Mouse (Mus musculus) midbrain, embryonic 13.5 days (tissue): ENCODE results near the gene Phldb2. TPM values are rescaled to one million over a fixed set of nuclear protein-coding genes. Genes with fewer than 3 reads are reported as not detected.
A peak's percentile ranks its signal among the peaks of the same experiment; 100 is the strongest.

Experiments used
- ATAC-seq: fragments of 200-750 bp; cut with Nextera tagmentation; 2 replicates; pipeline ENCODE4 v1.8.0; 2017; ENCODE audit warnings: mild to moderate bottlenecking, moderate TSS enrichment, moderate library complexity
- H3K27ac ChIP-seq: fragments of 300-500 bp; sonication (generic); 2 replicates; pipeline ENCODE4 v1.5.1; 2015; ENCODE audit warnings: inconsistent platforms, mild to moderate bottlenecking, moderate library complexity
- H3K27me3 ChIP-seq: fragments of 300-500 bp; sonication (generic); 2 replicates; pipeline ENCODE4 v1.6.1; 2015; ENCODE audit warnings: mild to moderate bottlenecking, inconsistent platforms
- H3K36me3 ChIP-seq: fragments of 300-500 bp; sonication (generic); 2 replicates; pipeline ENCODE4 v1.6.1; 2015; ENCODE audit warnings: mild to moderate bottlenecking, inconsistent platforms
- H3K4me1 ChIP-seq: fragments of 300-500 bp; sonication (generic); replicated peaks from 2 replicates; pipeline ENCODE4 v1.6.1; 2015; ENCODE audit warnings: inconsistent platforms
- H3K4me2 ChIP-seq: fragments of 300-500 bp; sonication (generic); replicated peaks from 2 replicates; pipeline ENCODE4 v1.6.1; 2015; ENCODE audit warnings: moderate library complexity, mild to moderate bottlenecking, inconsistent platforms
- H3K4me3 ChIP-seq: fragments of 300-500 bp; sonication (generic); replicated peaks from 2 replicates; pipeline ENCODE4 v1.5.1; 2015; ENCODE audit warnings: mild to moderate bottlenecking, inconsistent platforms
- H3K9ac ChIP-seq: fragments of 300-500 bp; sonication (generic); replicated peaks from 2 replicates; pipeline ENCODE4 v1.6.1; 2015; ENCODE audit warnings: mild to moderate bottlenecking, inconsistent platforms
- H3K9me3 ChIP-seq: fragments of 300-500 bp; sonication (generic); 2 replicates; pipeline ENCODE4 v1.6.1; 2016; ENCODE audit warnings: mild to moderate bottlenecking, inconsistent platforms
- WGBS: fragments of 180-500 bp; shearing (Covaris S2); methylation state at CpG from one replicate; pipeline ENCODE4 v1.1.7; 2015; 5-methylcytosine and 5-hydroxymethylcytosine counted together
- polyA plus RNA-seq: library from polyadenylated mRNA; unstranded; fragments of >200 nt; fragmentation: Nextera tagmentation; extraction: Ambion mirVana; gene quantifications from 2 replicates; pipeline ENCODE4 v1.2.1, GENCODE M21; 2015

Gene Phldb2
- polyA plus RNA-seq, 1 experiment from 2014 or later = 12.1 TPM

DNA sequence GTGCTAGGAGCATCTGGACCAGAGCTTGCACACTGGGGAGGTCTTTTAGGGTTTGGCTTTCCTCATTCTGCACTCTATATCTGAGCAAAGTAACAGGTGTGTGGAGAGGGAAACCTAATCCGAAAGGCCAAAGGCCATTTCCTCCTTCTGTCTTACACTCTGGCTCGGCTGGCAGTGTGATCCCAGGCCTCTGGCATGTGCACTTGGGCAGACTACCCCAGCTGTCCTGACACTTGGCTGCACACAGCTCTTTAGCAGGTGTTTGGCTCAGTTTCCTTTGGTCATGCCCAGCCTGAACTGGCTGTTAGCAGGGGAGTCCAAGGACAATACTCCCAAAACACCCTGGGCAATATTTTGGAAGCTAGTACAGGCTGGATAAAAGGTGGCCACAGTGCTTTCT, 156.6 kb downstream of the Phldb2 start:
- no peak overlapping the region for H3K4me2 ChIP-seq
- no peaks in the 10 kb centered on the region for H3K27me3 ChIP-seq
- H3K27ac ChIP-seq = no peak overlapping the region
- no peak overlapping the region for H3K9ac ChIP-seq
- no peak for ATAC-seq
- no peaks in the 10 kb centered on the region for H3K4me1 ChIP-seq
- WGBS = 71% methylated on average over 2 of the region's 2 CpGs
- no peak overlapping the region for H3K4me3 ChIP-seq
- H3K36me3 ChIP-seq = peaks cover 10% of the 10 kb centered on the region; the same call in 1 of the 2 replicates
- H3K9me3 ChIP-seq = no peaks in the 10 kb centered on the region

DNA sequence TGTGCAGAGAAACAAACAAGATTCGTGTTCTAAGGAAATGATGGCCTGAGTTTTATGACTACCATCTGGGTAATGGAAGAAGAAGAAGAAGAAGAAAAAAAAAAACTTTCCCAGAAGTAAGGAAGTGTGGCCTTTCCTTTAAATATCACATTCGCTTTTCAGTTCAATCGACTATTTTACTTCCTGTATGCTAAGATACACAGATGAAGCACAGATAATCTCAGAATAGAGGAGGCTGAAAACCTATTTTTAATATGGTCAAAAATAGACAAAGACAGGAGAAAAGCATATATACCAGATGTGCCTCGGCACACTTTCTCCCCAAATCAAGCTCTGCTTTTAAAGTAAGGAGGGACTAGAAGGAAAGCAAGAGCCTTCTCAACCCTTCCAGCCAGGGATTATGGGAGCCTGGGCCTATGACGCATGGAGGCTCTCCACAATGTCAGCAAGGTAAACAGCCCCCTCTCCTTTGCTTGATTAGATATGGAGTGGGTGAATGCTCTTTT, 158.2 kb downstream of the Phldb2 start:
- 88% methylated on average over 5 of the region's 5 CpGs for WGBS
- peaks cover 6% of the 10 kb centered on the region; the same call in 1 of the 2 replicates for H3K36me3 ChIP-seq
- H3K9me3 ChIP-seq = no peaks in the 10 kb centered on the region
- no peak for ATAC-seq
- H3K4me1 ChIP-seq = 0 out of 2 replicates have a peak, but pooled peaks cover 3% of the 10 kb centered on the region
- no peaks in the 10 kb centered on the region for H3K27me3 ChIP-seq
- H3K27ac ChIP-seq = no peak overlapping the region
- no peak overlapping the region for H3K4me2 ChIP-seq
- no peak overlapping the region for H3K9ac ChIP-seq
- no peak overlapping the region for H3K4me3 ChIP-seq

- ATAC-seq = no peak
- 96% methylated on average over 2 of the region's 2 CpGs for WGBS
- Histone ChIP-seq H3K27me3 (no peaks in the 10 kb centered on the region), H3K4me3 (no peak overlapping the region), H3K36me3 (peaks cover 3% of the 10 kb centered on the region), H3K4me2 (no peak overlapping the region), H3K9ac (no peak overlapping the region), H3K4me1 (0 out of 2 replicates have a peak, but pooled peaks cover 3% of the 10 kb centered on the region), H3K27ac (no peak overlapping the region), H3K9me3 (no peaks in the 10 kb centered on the region)
Measured at GRCm38 (mm10) chr16:45792781-45793180, 160.6 kb downstream of the Phldb2 start.

GRCm38 (mm10) chr16:45791286-45791685, 162.1 kb downstream of the Phldb2 start:
- Histone ChIP-seq H3K9me3 (no peaks in the 10 kb centered on the region), H3K27me3 (no peaks in the 10 kb centered on the region), H3K4me3 (no peak overlapping the region), H3K36me3 (peaks cover 3% of the 10 kb centered on the region), H3K9ac (no peak overlapping the region), H3K4me2 (no peak overlapping the region), H3K27ac (no peak overlapping the region), H3K4me1 (0 out of 2 replicates have a peak, but pooled peaks cover 3% of the 10 kb centered on the region)
- no peak for ATAC-seq
- WGBS = 60% methylated on average over 5 of the region's 5 CpGs

DNA sequence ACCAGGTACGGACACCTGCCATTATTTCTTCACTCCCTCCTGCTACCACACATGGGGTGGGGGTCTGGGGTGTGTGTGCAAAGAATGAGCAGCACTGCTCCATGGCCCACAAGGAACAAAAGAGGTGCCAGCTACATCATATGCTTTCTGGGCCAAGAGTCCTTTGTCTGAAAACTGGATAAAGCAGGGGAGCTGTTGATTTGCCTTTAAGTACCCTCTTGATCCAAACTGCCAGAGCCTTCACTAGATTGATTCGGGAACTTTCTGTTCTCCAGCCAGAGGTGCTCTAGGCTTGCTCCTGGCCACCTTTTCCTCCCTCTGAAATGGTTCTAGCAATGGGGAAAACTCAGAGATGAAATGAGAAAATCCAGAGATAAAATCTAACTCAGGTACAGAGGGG, 164.1 kb downstream of the Phldb2 start:
- H3K36me3 ChIP-seq = peaks cover 3% of the 10 kb centered on the region
- no peaks in the 10 kb centered on the region for H3K27me3 ChIP-seq
- no peak for ATAC-seq
- no peak overlapping the region for H3K27ac ChIP-seq
- no peaks in the 10 kb centered on the region for H3K9me3 ChIP-seq
- 91% methylated on average over 2 of the region's 2 CpGs for WGBS
- no peak overlapping the region for H3K4me3 ChIP-seq
- no peak overlapping the region for H3K4me2 ChIP-seq
- H3K9ac ChIP-seq = no peak overlapping the region
- 0 out of 2 replicates have a peak, but pooled peaks cover 3% of the 10 kb centered on the region for H3K4me1 ChIP-seq

DNA sequence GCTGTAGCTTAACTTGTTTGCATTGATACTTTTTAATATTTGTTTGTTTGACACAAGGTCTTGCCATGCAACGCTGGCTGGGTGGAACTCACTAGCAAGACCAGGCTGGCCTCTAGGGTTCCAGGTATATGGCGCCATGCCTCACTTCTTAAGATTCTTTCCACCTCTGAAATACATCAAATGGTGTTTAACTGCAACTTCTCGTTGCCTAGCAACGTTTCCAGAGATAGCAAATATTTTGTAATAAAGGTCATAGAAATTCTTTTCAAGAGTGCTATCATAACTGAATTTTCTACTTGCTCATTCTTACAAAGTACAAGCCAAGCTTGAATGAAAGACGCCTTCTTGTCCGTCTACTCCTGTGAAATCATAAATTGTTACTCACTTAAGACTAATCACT, 165.7 kb downstream of the Phldb2 start:
- no peaks in the 10 kb centered on the region for H3K27me3 ChIP-seq

GRCm38 (mm10) chr16:45786639-45787038, 166.8 kb downstream of the Phldb2 start:
- WGBS = 41% methylated on average over 8 of the region's 8 CpGs
- 0 out of 2 replicates have a peak, but pooled peaks cover 3% of the 10 kb centered on the region for H3K4me1 ChIP-seq
- H3K27ac ChIP-seq = no peak overlapping the region
- no peak for ATAC-seq
- H3K36me3 ChIP-seq = no peaks in the 10 kb centered on the region; the same call in 1 of the 2 replicates
- H3K4me3 ChIP-seq = no peak overlapping the region
- H3K4me2 ChIP-seq = no peak overlapping the region
- H3K9me3 ChIP-seq = no peaks in the 10 kb centered on the region
- H3K27me3 ChIP-seq = no peaks in the 10 kb centered on the region
- H3K9ac ChIP-seq = no peak overlapping the region

More for the DNA sequence above, 165.7 kb downstream of the Phldb2 start:
- no peak overlapping the region for H3K4me2 ChIP-seq
- H3K36me3 ChIP-seq = no peaks in the 10 kb centered on the region; the same call in 1 of the 2 replicates
- 93% methylated on average over 6 of the region's 6 CpGs for WGBS
- 0 out of 2 replicates have a peak, but pooled peaks cover 3% of the 10 kb centered on the region for H3K4me1 ChIP-seq
- H3K27ac ChIP-seq = no peak overlapping the region
- no peak overlapping the region for H3K4me3 ChIP-seq
- no peak for ATAC-seq
- H3K9ac ChIP-seq = no peak overlapping the region
- no peaks in the 10 kb centered on the region for H3K9me3 ChIP-seq

DNA sequence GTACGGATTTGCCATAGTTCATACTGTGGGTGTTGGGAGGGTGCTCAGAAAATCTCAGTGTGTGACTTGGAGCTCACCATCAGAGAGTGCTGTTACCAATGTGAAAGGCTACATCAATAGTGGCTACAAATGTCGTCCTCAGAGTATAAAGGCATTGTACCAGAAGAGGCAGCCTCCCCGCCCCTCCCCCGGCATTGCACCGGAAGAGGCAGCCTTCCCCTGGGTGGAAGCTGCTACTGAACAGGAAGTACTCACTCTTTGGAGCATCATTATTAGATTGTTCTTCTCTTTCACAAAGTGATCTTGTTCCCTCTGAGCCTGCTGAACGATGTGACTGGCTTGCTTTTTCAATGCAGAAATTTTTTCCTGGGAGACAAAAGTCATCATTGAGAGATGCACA, 173.4 kb downstream of the Phldb2 start:
- no peaks in the 10 kb centered on the region for H3K27me3 ChIP-seq
- no peak overlapping the region for H3K4me2 ChIP-seq
- H3K27ac ChIP-seq = no peak overlapping the region
- no peak overlapping the region for H3K9ac ChIP-seq
- no peak for ATAC-seq
- no peak overlapping the region for H3K4me3 ChIP-seq
- no peaks in the 10 kb centered on the region for H3K4me1 ChIP-seq
- peaks cover 17% of the 10 kb centered on the region for H3K36me3 ChIP-seq
- H3K9me3 ChIP-seq = no peaks in the 10 kb centered on the region
- WGBS = 80% methylated on average over 6 of the region's 6 CpGs

DNA sequence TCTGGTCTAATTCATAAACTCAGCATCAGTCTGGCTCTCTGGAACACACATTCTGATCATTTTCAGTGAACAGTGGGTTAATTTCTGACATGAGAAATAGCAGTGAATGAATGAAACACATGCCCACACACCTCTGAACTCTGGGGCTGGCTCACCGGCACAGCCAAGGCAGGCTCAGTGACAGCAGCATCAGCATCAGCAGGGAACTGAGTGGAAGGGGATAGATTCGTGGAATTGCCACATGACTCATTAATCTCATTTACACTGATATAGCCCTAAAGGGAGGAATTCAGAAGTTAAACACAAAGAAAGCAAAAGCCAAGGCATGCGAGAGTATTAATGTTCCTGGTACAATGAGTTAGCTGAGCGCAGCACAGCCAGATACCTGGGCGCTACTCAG, 178.6 kb downstream of the Phldb2 start:
- Histone ChIP-seq H3K4me1 (no peaks in the 10 kb centered on the region), H3K27me3 (no peaks in the 10 kb centered on the region), H3K4me2 (no peak overlapping the region), H3K36me3 (peaks cover 26% of the 10 kb centered on the region), H3K27ac (no peak overlapping the region), H3K4me3 (no peak overlapping the region), H3K9ac (no peak overlapping the region), H3K9me3 (no peaks in the 10 kb centered on the region)
- no peak for ATAC-seq
- 89% methylated on average over 5 of the region's 5 CpGs for WGBS

DNA sequence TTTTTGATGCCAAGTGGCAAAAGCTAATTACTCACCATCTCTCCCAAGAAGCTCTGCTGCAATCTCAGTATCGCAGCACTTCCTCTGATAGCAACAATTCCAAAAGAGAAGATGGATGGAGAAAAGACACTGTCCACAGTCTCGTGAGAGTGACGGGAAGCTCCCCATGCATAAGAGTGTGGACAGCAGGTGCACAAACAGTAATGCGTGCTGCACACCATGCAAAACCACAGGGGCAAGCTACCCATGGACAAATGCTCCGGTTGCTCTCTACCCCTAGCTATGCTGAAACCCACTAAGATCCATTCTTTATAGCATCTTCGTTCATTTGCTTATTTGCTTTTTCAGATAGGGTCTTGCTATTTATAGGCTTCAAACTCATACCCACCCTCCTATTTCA, 182.5 kb downstream of the Phldb2 start:
- no peaks in the 10 kb centered on the region for H3K9me3 ChIP-seq
- H3K4me3 ChIP-seq = no peak overlapping the region
- H3K4me2 ChIP-seq = no peak overlapping the region
- no peak overlapping the region for H3K9ac ChIP-seq
- WGBS = 94% methylated on average over 6 of the region's 6 CpGs
- H3K27me3 ChIP-seq = no peaks in the 10 kb centered on the region
- peaks cover 15% of the 10 kb centered on the region for H3K36me3 ChIP-seq
- H3K4me1 ChIP-seq = peaks cover 10% of the 10 kb centered on the region
- no peak for ATAC-seq
- H3K27ac ChIP-seq = no peak overlapping the region

DNA sequence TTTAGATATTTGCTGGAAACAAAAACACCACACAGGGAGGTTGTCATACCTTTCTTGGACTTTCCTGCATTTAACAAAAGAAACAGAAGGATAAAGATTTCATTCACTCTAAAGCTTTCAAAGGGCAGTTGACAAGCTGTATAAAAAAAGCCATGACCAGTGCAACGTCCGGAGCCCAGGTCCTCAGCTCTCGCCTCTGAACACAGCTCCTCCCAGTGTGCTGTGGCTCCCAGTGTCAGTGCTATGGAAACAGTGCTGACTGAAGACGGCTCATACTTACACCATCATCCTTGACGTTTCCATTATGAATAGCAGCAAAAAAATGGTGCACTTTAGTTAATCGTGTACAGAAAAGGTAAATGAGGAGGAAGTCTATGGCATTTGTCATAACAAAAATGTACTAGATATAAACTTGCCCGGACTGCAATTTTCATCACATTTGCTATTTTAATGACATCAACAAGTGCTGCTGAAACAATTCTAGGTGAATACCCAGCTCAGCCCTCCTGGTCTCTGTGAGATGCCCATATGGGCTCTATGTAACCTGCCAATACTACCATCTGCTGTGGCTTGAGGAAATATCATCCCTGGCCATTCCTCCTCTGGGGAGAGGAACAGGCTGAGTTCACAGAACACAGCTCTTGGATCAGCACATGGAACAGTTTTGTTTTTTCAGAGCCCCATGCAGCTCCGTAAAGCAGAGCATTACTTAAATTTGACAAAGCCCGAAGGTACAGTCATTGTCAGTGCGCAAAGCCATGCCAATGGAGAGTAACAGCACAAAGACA, 185.4 kb downstream of the Phldb2 start:
- Histone ChIP-seq H3K9ac (no peak overlapping the region), H3K27me3 (no peaks in the 10 kb centered on the region), H3K9me3 (no peaks in the 10 kb centered on the region), H3K4me3 (no peak overlapping the region), H3K4me2 (no peak overlapping the region), H3K27ac (no peak overlapping the region), H3K36me3 (peaks cover 12% of the 10 kb centered on the region), H3K4me1 (peaks cover 10% of the 10 kb centered on the region)
- 58% methylated on average over 10 of the region's 10 CpGs for whole genome bisulfite sequencing
- ATAC-seq = peak; percentile 60; the same call in 1 of the 2 replicates

- H3K9me3 ChIP-seq = no peaks in the 10 kb centered on the region
- no peaks in the 10 kb centered on the region for H3K27me3 ChIP-seq
- peaks cover 12% of the 10 kb centered on the region for H3K36me3 ChIP-seq
- H3K27ac ChIP-seq = no peak overlapping the region
- 52% methylated on average over 4 of the region's 4 CpGs for WGBS
- no peak overlapping the region for H3K4me3 ChIP-seq
- no peak overlapping the region for H3K4me2 ChIP-seq
- peaks cover 10% of the 10 kb centered on the region for H3K4me1 ChIP-seq
- no peak overlapping the region for H3K9ac ChIP-seq
- no peak for ATAC-seq
Measured at GRCm38 (mm10) chr16:45767434-45767833, 186.0 kb downstream of the Phldb2 start.
